Mouse (Mus musculus): ENCODE results near the gene Tmod1.
A peak's percentile ranks its signal among the peaks of the same experiment; 100 is the strongest.

Tmod1 gene

GRCm38 (mm10) chr4:46038892-46039751 is at the start of gene Tmod1:
Gene Tmod1 (plus strand): TSS chr4:46038935.
- DNase-seq: peak; percentile 93

GRCm38 (mm10) chr4:45990427-45991135 is 48.2 kb upstream of the Tmod1 start:
- no peak for DNase-seq

DNA sequence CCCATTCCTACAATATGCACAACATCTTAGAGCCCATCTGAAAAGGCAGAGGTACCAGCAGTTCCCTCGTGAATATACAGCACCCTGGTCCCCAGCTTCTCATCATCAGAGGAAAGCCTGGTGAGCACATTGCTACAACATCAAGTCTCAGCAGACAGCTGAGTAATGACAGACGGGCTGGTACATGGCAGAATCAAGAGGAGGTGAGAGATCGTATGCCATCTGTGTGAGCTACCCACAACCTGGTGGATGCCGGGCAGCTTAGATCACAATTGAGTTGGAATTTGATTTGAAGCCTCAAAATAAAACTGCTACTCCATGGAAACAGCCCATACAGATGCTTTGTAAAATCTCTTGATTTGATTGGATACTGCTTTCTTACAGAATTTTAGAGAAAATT is 40.2 kb upstream of the Tmod1 start:
- no peak for DNase-seq

- DNase-seq: no peak
Measured at GRCm38 (mm10) chr4:46008142-46008793, 30.5 kb upstream of the Tmod1 start.

GRCm38 (mm10) chr4:46011698-46012097 is 27.0 kb upstream of the Tmod1 start:
- DNase-seq: no peak

- DNase-seq: no peak
Measured at GRCm38 (mm10) chr4:46015605-46016004, 23.1 kb upstream of the Tmod1 start.

DNA sequence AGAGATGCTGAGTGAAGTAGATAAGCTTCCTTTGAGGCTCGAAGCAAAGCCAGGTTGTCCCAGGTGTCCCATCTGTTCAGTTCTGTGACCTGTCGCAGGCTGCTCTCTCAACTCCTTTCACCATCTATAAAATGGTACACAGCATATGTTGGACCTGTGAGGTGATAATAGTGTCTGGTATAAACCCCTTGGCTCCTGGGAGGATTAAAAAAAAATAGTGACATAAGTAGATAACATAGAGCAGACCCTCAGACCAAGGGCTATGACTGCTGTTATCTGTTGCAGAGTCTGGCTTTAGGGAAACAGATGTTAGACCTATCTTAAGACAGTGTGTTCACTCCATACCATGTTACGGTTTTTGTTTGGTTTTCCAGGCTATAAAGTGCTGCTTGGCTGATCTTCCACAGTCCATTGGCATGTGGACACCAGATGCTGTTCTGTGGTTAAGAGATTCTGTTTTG is 15.7 kb upstream of the Tmod1 start:
- no peak for DNase-seq

GRCm38 (mm10) chr4:46025893-46026292 is 12.8 kb upstream of the Tmod1 start:
- peak; percentile 71 for DNase-seq

DNA sequence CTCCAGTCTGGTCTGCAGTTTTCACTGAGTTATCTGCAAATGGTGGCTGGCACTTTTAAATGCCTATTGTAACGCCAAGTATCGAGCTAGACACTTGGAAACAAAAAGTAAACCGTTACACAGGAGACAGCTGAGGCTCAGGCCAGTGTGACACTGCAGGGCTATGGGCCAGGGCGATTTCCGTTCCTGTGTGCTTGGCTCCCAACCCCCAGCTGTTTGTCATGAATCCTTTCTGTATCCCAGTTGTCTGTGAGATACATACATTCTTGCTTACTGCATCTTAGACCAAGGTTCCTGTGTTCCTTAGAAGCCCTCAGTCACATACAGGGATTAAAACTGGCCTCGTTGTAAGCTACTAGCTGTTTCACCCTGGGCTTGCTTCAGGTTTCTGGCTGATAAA is 10.5 kb upstream of the Tmod1 start:
- DNase-seq: no peak

GRCm38 (mm10) chr4:46028781-46029180 is 10.0 kb upstream of the Tmod1 start:
- DNase-seq: no peak

- no peak for DNase-seq
Measured at GRCm38 (mm10) chr4:46029552-46029951, 9.2 kb upstream of the Tmod1 start.

DNA sequence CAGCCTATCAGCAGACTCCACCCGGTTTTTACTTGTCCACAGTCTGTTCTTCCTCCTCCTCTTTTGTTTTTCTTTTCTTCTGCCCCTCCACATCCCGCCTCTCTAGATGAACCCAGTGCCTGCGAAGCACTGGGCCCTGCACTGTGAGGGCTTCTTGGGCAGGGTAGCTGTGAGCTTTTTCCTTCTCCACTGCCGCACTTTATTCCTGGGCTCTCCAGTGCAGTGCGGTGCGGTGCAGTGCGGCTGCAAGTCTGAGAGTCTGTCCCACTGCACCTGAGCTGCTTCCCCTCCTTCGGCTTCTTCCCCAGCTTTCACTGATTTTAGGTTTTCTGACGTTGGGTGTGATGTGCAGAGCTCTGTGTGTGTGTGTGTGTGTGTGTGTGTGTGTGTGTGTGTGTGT is 6.3 kb upstream of the Tmod1 start:
- no peak for DNase-seq

DNA sequence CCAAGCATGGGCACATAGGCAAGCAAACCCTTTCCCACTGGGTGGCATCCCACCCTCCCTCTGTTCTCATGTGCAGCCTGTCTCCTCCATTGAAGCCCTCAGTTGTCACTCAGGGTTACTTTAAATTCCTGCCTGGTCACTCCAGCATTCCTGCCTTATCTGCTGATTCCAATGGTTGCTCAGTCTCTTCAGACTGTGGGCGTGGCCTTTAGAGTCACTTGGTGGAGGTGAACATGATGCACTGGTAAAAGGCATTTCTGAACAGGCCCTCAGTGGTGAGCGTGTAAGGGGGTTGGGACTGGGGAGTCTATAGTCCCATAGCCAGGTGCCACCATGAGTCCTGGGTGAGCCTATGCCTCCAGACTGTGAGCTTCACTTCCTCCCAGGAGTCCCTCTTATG is 5.5 kb upstream of the Tmod1 start:
- DNase-seq: peak; percentile 57

DNA sequence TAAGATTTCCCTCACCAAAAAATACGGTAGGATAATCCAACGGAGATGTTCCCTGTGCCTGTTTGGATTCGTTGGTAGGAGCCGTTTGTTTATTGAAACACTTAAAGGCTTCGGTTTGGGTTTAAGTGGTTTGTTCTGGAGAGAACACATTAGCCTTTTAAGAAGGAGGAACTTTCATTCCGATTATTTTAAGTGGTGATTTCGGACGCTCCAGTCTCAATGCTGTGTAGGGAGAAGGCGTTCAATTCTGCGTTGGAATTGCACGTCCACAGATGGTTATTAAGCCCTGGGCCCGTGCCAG is 194 bp upstream of the Tmod1 start:
- no peak for DNase-seq

DNA sequence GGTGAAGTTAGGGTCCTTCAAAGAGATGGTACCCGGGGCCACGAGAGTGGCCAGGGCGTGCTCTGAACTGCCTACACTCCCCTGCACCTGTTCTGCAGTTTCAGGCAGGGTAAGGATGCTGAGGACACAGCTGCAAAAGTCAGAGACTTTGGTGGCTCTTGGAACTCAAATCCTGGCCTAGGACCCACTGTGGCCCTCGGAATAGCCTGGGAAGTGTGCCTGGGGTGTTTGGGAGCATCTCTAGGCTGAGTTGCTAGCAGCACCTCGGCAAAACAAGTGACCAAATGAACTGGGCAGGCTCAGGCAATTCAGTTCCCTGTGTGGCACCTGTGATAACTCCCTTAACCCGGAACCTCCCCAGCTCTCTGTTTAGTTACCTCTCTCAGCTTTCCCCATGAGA is 1.2 kb downstream of the Tmod1 start:
- DNase-seq: peak; percentile 70

- peak; percentile 87 for DNase-seq
Measured at GRCm38 (mm10) chr4:46040594-46041192, 2.0 kb downstream of the Tmod1 start.

DNA sequence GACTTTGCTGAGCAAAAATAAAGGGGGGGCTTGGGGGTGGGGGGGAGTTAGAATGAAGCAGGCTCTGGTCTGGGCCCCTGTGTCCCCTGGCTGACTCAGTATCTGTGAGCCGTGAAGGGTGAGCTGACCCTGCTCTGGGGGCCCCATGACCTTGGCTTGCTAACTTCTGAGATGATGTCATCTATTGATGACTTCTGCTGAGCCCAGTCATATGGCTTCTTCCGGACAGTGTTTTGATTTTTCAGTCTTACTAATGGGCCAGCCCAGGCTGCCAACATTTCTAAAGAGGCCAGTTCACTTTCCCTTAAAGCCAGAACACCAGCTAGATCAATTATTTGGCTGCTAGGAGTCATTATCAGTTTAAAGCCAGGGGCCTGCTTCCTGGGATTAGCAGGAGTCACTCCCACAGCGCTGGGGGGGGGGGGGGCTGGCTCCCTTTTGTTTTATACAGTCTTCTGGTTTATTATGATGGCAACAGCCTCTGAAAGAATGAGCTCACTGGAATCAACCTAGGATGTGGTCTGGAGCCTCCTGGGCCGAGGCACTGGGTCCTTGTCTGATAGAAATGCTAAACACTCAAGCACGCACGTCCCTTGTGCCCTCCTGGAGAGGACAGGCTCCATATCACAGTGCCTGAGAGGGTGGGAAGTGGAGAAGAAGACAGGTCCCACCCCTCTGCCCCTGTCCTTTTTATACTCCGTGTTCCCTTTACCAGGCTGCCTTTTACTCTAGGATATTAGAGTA is 3.2 kb downstream of the Tmod1 start:
- peak; percentile 71 for DNase-seq

DNA sequence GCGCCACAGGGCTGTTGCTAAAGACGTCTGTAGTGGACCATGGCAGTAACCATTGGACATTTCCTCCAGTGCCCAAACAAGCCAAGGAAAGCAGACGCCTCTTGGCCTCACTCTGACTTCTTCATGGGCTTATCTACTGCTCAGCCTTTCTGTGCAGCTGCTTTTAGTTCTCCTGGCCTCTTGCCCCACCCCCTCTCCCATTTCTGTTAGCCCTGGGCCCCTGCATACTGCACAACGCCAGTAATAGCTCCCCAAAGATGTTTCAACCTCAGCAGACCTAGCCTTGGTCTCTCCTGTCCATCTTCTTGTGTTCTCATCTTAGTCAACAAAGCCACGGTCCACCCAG is 3.7 kb downstream of the Tmod1 start:
- peak; percentile 84 for DNase-seq

DNA sequence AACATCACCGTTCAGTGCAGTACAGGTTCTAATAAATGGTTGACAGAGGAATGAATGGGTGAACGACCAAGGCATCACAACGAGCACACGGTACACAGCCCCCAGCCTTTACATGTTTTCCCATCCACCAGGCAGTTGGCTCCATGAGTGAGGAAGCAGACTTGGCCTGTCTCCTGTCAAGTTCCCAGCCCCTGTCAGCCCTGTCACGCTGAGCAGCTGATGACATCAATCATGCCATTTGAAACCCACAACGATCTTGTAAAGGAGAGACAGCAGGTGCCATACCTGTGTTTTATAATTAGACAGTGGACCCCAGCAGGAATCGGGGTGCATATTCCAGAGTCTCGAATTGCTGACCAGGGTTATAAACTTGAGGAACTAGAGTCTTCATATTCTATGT is 4.6 kb downstream of the Tmod1 start:
- no peak for DNase-seq

- DNase-seq: no peak
Measured at GRCm38 (mm10) chr4:46047971-46048370, 9.2 kb downstream of the Tmod1 start.

- no peak for DNase-seq
Measured at GRCm38 (mm10) chr4:46048418-46048817, 9.7 kb downstream of the Tmod1 start.

DNA sequence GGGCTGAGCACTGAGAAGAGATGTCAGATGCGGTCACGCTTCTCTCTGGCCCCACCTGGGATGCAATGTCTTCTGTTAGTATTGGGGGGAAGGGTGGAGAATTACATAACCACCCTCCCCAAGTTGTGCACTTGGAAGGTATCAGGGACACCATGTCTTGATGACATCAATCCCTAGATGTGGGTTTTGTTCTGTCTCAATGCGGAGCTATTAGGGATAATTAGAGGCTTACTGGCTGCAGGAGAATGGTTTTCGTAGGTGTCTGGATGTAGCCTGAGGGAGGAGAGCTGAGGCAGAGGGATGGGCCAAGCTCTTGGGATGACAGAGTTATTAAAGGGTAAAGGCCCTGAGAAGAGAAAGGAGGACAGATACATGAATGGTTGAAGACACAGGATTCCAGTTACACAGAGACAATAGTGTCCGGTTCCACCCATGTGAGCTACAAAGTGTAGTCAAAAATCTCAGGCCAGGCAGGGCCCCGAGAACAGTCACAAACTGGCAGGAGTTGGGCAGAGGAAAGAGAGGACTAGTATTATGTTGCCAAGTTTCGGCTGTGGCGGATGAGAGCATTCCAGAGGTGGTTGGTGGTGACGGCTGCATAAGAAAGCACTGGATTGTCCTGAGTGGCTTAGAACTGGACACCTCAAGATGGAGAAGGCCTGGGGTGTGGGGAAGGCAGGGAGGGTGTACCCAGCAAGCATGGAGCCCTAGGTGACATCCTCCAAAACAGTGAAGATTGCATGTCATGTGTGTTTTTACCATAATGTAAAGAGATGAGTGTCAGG is 14.8 kb downstream of the Tmod1 start:
- no peak for DNase-seq
